Mouse (Mus musculus): ENCODE results near the gene Fgfr2. TPM values are rescaled to one million over a fixed set of nuclear protein-coding genes. Genes with fewer than 3 reads are reported as not detected.

Fgfr2 gene
- polyA plus RNA-seq, 1 experiment from 2014 or later: 169 TPM

DNA sequence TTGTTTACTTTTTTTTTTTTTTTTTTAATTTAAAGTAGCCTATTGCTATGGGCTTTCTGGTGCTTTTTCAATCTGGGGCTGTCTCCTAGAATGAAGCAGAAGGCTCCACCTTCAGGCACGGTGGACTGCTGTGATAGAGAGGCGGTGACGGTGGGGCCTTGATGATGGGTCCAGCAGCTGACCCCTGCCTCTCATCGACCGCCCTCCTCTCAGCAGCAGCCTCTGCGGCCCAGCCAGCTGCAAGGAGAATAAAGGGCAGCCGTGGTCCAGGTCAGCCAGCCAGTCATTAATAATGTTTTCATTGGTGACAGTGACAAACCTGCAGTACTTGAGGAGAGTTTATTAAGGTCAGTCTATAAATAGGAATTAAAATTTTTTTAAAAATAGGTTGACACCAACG is 1646.0 kb downstream of the Fgfr2 start:
- Histone ChIP-seq H3K27ac (ENCODE audit: low read length) (no peak overlapping the region), H3K4me2 (replicated peaks; ENCODE audit: low read depth, low read length) (no peak overlapping the region), H3K4me1 (ENCODE audit: control insufficient read depth, insufficient read depth, low read length) (no peaks in the 10 kb centered on the region), H3K9ac (replicated peaks; ENCODE audit: low read depth, low read length) (no peak overlapping the region), H3K36me3 (ENCODE audit: control insufficient read depth, insufficient read depth, low read length) (no peaks in the 10 kb centered on the region), H3K27me3 (ENCODE audit: control insufficient read depth, insufficient read depth, low read length) (no peaks in the 10 kb centered on the region), H3K4me3 (ENCODE audit: low read depth, low read length) (no peak overlapping the region), H3K9me3 (ENCODE audit: control insufficient read depth, low read depth, low read length) (no peaks in the 10 kb centered on the region)
- WGBS: 14% methylated on average over 8 of the region's 8 CpGs
- ATAC-seq (ENCODE audit: insufficient number of reproducible peaks, insufficient read depth, low FRiP score, low read depth): no peak

- Histone ChIP-seq H3K9me3 (ENCODE audit: control insufficient read depth, low read depth, low read length) (no peaks in the 10 kb centered on the region), H3K4me1 (ENCODE audit: control insufficient read depth, insufficient read depth, low read length) (no peaks in the 10 kb centered on the region), H3K9ac (replicated peaks; ENCODE audit: low read depth, low read length) (no peak overlapping the region), H3K36me3 (ENCODE audit: control insufficient read depth, insufficient read depth, low read length) (no peaks in the 10 kb centered on the region), H3K4me2 (replicated peaks; ENCODE audit: low read depth, low read length) (no peak overlapping the region), H3K27me3 (ENCODE audit: control insufficient read depth, insufficient read depth, low read length) (no peaks in the 10 kb centered on the region), H3K27ac (ENCODE audit: low read length) (no peak overlapping the region), H3K4me3 (ENCODE audit: low read depth, low read length) (no peak overlapping the region)
- no peak for ATAC-seq (ENCODE audit: insufficient number of reproducible peaks, insufficient read depth, low FRiP score, low read depth)
- WGBS: 93% methylated on average over 5 of the region's 5 CpGs
Observed at GRCm38 (mm10) chr7:131471551-131471950, 1651.6 kb downstream of the Fgfr2 start.

- no peak overlapping the region for H3K27ac ChIP-seq (ENCODE audit: low read length)
- 67% methylated on average over 3 of the region's 3 CpGs for WGBS
- H3K4me2 ChIP-seq (replicated peaks; ENCODE audit: low read depth, low read length): no peak overlapping the region
- no peak overlapping the region for H3K4me3 ChIP-seq (ENCODE audit: low read depth, low read length)
- H3K9me3 ChIP-seq (ENCODE audit: control insufficient read depth, low read depth, low read length): no peaks in the 10 kb centered on the region
- H3K36me3 ChIP-seq (ENCODE audit: control insufficient read depth, insufficient read depth, low read length): no peaks in the 10 kb centered on the region
- no peaks in the 10 kb centered on the region for H3K27me3 ChIP-seq (ENCODE audit: control insufficient read depth, insufficient read depth, low read length)
- no peak overlapping the region for H3K9ac ChIP-seq (replicated peaks; ENCODE audit: low read depth, low read length)
- ATAC-seq (ENCODE audit: insufficient number of reproducible peaks, insufficient read depth, low FRiP score, low read depth): no peak
- H3K4me1 ChIP-seq (ENCODE audit: control insufficient read depth, insufficient read depth, low read length): no peaks in the 10 kb centered on the region
Observed at GRCm38 (mm10) chr7:131469506-131469905, 1653.6 kb downstream of the Fgfr2 start.

- Histone ChIP-seq H3K4me1 (ENCODE audit: control insufficient read depth, insufficient read depth, low read length) (no peaks in the 10 kb centered on the region), H3K9ac (replicated peaks; ENCODE audit: low read depth, low read length) (no peak overlapping the region), H3K4me3 (ENCODE audit: low read depth, low read length) (no peak overlapping the region), H3K9me3 (ENCODE audit: control insufficient read depth, low read depth, low read length) (no peaks in the 10 kb centered on the region), H3K27me3 (ENCODE audit: control insufficient read depth, insufficient read depth, low read length) (no peaks in the 10 kb centered on the region), H3K4me2 (replicated peaks; ENCODE audit: low read depth, low read length) (no peak overlapping the region), H3K36me3 (ENCODE audit: control insufficient read depth, insufficient read depth, low read length) (no peaks in the 10 kb centered on the region), H3K27ac (ENCODE audit: low read length) (no peak overlapping the region)
- ATAC-seq (ENCODE audit: insufficient number of reproducible peaks, insufficient read depth, low FRiP score, low read depth): no peak
- WGBS: 85% methylated on average over 3 of the region's 3 CpGs
Observed at GRCm38 (mm10) chr7:131467312-131467711, 1655.8 kb downstream of the Fgfr2 start.

DNA sequence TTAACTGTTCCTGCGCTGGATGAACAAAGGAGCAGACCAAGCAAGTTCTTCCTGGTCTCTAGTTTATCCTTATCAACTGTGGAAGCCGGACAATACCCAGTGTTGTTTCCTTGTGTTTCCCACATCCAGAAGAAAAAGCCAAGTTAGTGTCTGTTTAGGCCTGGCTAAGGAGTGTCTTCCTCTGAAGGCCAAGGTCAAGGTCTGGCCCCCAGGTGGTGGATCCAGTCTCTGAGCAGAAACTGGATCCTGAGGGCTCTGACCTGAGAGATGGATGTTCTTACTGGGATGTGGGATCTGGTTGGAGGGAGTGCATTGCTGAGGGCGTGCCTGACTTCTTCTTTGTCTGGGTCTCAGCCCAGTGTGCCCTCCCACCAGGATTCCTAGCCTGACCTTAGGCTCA is 1657.4 kb downstream of the Fgfr2 start:
- WGBS: 61% methylated on average over 3 of the region's 3 CpGs
- no peaks in the 10 kb centered on the region for H3K27me3 ChIP-seq (ENCODE audit: control insufficient read depth, insufficient read depth, low read length)
- no peak overlapping the region for H3K4me2 ChIP-seq (replicated peaks; ENCODE audit: low read depth, low read length)
- H3K27ac ChIP-seq (ENCODE audit: low read length): no peak overlapping the region
- no peaks in the 10 kb centered on the region for H3K9me3 ChIP-seq (ENCODE audit: control insufficient read depth, low read depth, low read length)
- ATAC-seq (ENCODE audit: insufficient number of reproducible peaks, insufficient read depth, low FRiP score, low read depth): no peak
- H3K9ac ChIP-seq (replicated peaks; ENCODE audit: low read depth, low read length): no peak overlapping the region
- H3K4me1 ChIP-seq (ENCODE audit: control insufficient read depth, insufficient read depth, low read length): no peaks in the 10 kb centered on the region
- H3K36me3 ChIP-seq (ENCODE audit: control insufficient read depth, insufficient read depth, low read length): no peaks in the 10 kb centered on the region
- H3K4me3 ChIP-seq (ENCODE audit: low read depth, low read length): no peak overlapping the region

GRCm38 (mm10) chr7:131465117-131465601 is 1658.0 kb downstream of the Fgfr2 start:
- Histone ChIP-seq H3K27me3 (ENCODE audit: control insufficient read depth, insufficient read depth, low read length) (no peaks in the 10 kb centered on the region), H3K36me3 (ENCODE audit: control insufficient read depth, insufficient read depth, low read length) (no peaks in the 10 kb centered on the region), H3K9ac (replicated peaks; ENCODE audit: low read depth, low read length) (no peak overlapping the region), H3K4me3 (ENCODE audit: low read depth, low read length) (no peak overlapping the region), H3K9me3 (ENCODE audit: control insufficient read depth, low read depth, low read length) (no peaks in the 10 kb centered on the region), H3K27ac (ENCODE audit: low read length) (no peak overlapping the region), H3K4me2 (replicated peaks; ENCODE audit: low read depth, low read length) (no peak overlapping the region), H3K4me1 (ENCODE audit: control insufficient read depth, insufficient read depth, low read length) (no peaks in the 10 kb centered on the region)
- WGBS: 74% methylated on average over 3 of the region's 3 CpGs
- no peak for ATAC-seq (ENCODE audit: insufficient number of reproducible peaks, insufficient read depth, low FRiP score, low read depth)

- Histone ChIP-seq H3K36me3 (ENCODE audit: control insufficient read depth, insufficient read depth, low read length) (no peaks in the 10 kb centered on the region), H3K4me3 (ENCODE audit: low read depth, low read length) (no peak overlapping the region), H3K9me3 (ENCODE audit: control insufficient read depth, low read depth, low read length) (no peaks in the 10 kb centered on the region), H3K9ac (replicated peaks; ENCODE audit: low read depth, low read length) (no peak overlapping the region), H3K4me1 (ENCODE audit: control insufficient read depth, insufficient read depth, low read length) (no peaks in the 10 kb centered on the region), H3K27ac (ENCODE audit: low read length) (no peak overlapping the region), H3K27me3 (ENCODE audit: control insufficient read depth, insufficient read depth, low read length) (no peaks in the 10 kb centered on the region), H3K4me2 (replicated peaks; ENCODE audit: low read depth, low read length) (no peak overlapping the region)
- no peak for ATAC-seq (ENCODE audit: insufficient number of reproducible peaks, insufficient read depth, low FRiP score, low read depth)
- WGBS: 90% methylated on average over 5 of the region's 5 CpGs
Observed at GRCm38 (mm10) chr7:131456714-131457113, 1666.4 kb downstream of the Fgfr2 start.

GRCm38 (mm10) chr7:131437051-131437450 is 1686.1 kb downstream of the Fgfr2 start:
- no peaks in the 10 kb centered on the region for H3K27me3 ChIP-seq (ENCODE audit: control insufficient read depth, insufficient read depth, low read length)
- H3K4me3 ChIP-seq (ENCODE audit: low read depth, low read length): no peak overlapping the region
- no peak for ATAC-seq (ENCODE audit: insufficient number of reproducible peaks, insufficient read depth, low FRiP score, low read depth)
- 58% methylated on average over 3 of the region's 3 CpGs for WGBS
- H3K27ac ChIP-seq (ENCODE audit: low read length): no peak overlapping the region
- no peak overlapping the region for H3K4me2 ChIP-seq (replicated peaks; ENCODE audit: low read depth, low read length)
- no peaks in the 10 kb centered on the region for H3K4me1 ChIP-seq (ENCODE audit: control insufficient read depth, insufficient read depth, low read length)
- H3K36me3 ChIP-seq (ENCODE audit: control insufficient read depth, insufficient read depth, low read length): peaks cover 10% of the 10 kb centered on the region
- H3K9me3 ChIP-seq (ENCODE audit: control insufficient read depth, low read depth, low read length): no peaks in the 10 kb centered on the region
- H3K9ac ChIP-seq (replicated peaks; ENCODE audit: low read depth, low read length): no peak overlapping the region

DNA sequence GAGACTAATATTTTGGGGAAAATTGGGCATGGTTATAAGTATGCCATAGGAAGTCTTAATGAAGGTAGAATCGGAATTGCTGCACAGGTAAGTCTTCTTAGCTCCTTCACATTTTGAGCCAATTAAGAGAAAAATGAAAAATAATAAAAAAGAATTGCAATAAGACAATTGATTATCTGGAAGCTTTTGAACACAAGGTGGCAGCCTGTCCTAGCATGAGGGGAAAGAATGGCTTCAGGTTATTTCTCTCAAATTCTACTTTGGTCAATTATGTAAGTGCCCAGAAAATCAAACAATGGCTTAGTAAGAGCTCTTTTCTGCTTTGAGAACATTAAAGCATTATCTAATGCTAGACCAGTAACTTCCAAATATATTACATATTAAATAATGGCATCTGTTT is 1688.9 kb downstream of the Fgfr2 start:
- no peak for ATAC-seq (ENCODE audit: insufficient number of reproducible peaks, insufficient read depth, low FRiP score, low read depth)
- no peak overlapping the region for H3K9ac ChIP-seq (replicated peaks; ENCODE audit: low read depth, low read length)
- no peak overlapping the region for H3K4me2 ChIP-seq (replicated peaks; ENCODE audit: low read depth, low read length)
- WGBS: 85% methylated on average over 1 of the region's 1 CpGs
- no peaks in the 10 kb centered on the region for H3K27me3 ChIP-seq (ENCODE audit: control insufficient read depth, insufficient read depth, low read length)
- H3K27ac ChIP-seq (ENCODE audit: low read length): no peak overlapping the region
- H3K4me3 ChIP-seq (ENCODE audit: low read depth, low read length): no peak overlapping the region
- H3K9me3 ChIP-seq (ENCODE audit: control insufficient read depth, low read depth, low read length): no peaks in the 10 kb centered on the region
- no peaks in the 10 kb centered on the region for H3K4me1 ChIP-seq (ENCODE audit: control insufficient read depth, insufficient read depth, low read length)
- H3K36me3 ChIP-seq (ENCODE audit: control insufficient read depth, insufficient read depth, low read length): peaks cover 12% of the 10 kb centered on the region

Data from stomach, embryonic 14.5 days (tissue).